Mouse (Mus musculus) midbrain, embryonic 10.5 days (tissue): ENCODE data around the gene Brf1. TPM values are rescaled to one million over a fixed set of nuclear protein-coding genes. Genes with fewer than 3 reads are reported as not detected.

Experiments used
- DNase-seq: peaks from one replicate; pipeline ENCODE4 v3.0.0-alpha.2; 2017; ENCODE audit warnings: low spot score
- H3K27ac ChIP-seq: fragments of 300-500 bp; sonication (generic); replicated peaks from 2 replicates; pipeline ENCODE4 v1.5.1; 2016; ENCODE audit warnings: mild to moderate bottlenecking
- H3K27me3 ChIP-seq: fragments of 300-500 bp; sonication (generic); 2 replicates; pipeline ENCODE4 v1.6.1; 2016; ENCODE audit warnings: low read depth, mild to moderate bottlenecking; ENCODE audit not compliant: poor library complexity, severe bottlenecking
- H3K36me3 ChIP-seq: fragments of 300-500 bp; sonication (generic); 2 replicates; pipeline ENCODE4 v1.6.1; 2016; ENCODE audit warnings: mild to moderate bottlenecking, moderate library complexity
- H3K4me1 ChIP-seq: fragments of 300-500 bp; sonication (generic); 2 replicates; pipeline ENCODE4 v1.6.1; 2016
- H3K4me3 ChIP-seq: fragments of 300-500 bp; sonication (generic); 2 replicates; pipeline ENCODE4 v1.5.1; 2016; ENCODE audit warnings: mild to moderate bottlenecking, moderate library complexity
- H3K9me3 ChIP-seq: fragments of 300-500 bp; sonication (generic); replicated peaks from 2 replicates; pipeline ENCODE4 v1.6.1; 2016; ENCODE audit warnings: mild to moderate bottlenecking
- WGBS: fragments of 180-500 bp; shearing (Covaris S2); methylation state at CpG from one replicate; pipeline ENCODE4 v1.1.7; 2016; 5-methylcytosine and 5-hydroxymethylcytosine counted together
- polyA plus RNA-seq: library from polyadenylated mRNA; unstranded; fragments of >200 nt; fragmentation: Nextera tagmentation; extraction: Ambion mirVana; gene quantifications from 2 replicates; pipeline ENCODE4 v1.2.1, GENCODE M21; 2016

Brf1 gene
- polyA plus RNA-seq, 1 experiment from 2014 or later: 51.6 TPM

GRCm38 (mm10) chr12:113014561-113015556, 14.4 kb upstream of the Brf1 start:
- Histone ChIP-seq H3K9me3 (no peaks in the 10 kb centered on the region), H3K36me3 (peaks cover 15% of the 10 kb centered on the region; the same call in 1 of the 2 replicates), H3K27ac (peak overlapping the region; percentile 95), H3K27me3 (no peaks in the 10 kb centered on the region), H3K4me1 (peaks cover 48% of the 10 kb centered on the region), H3K4me3 (peak overlapping the region; percentile 95)
- DNase-seq: peak; percentile 65
- WGBS: 2% methylated on average over 64 of the region's 64 CpGs

GRCm38 (mm10) chr12:113013604-113014558, 13.4 kb upstream of the Brf1 start, which contains the start of gene Pacs2:
Gene Pacs2 (plus strand): TSS chr12:113014508.
- H3K4me1 ChIP-seq: peaks cover 48% of the 10 kb centered on the region
- peaks cover 9% of the 10 kb centered on the region; the same call in 1 of the 2 replicates for H3K36me3 ChIP-seq
- H3K27ac ChIP-seq: peak within 1 kb of the TSS; percentile 96
- no peaks in the 10 kb centered on the region for H3K27me3 ChIP-seq
- no peaks in the 10 kb centered on the region for H3K9me3 ChIP-seq
- WGBS: 4% methylated on average over 73 of the region's 85 CpGs
- peak; percentile 91 for DNase-seq
- peak within 1 kb of the TSS; percentile 95 for H3K4me3 ChIP-seq

- 77% methylated on average over 3 of the region's 3 CpGs for WGBS
- H3K36me3 ChIP-seq: peaks cover 4% of the 10 kb centered on the region; the same call in 1 of the 2 replicates
- peaks cover 48% of the 10 kb centered on the region for H3K4me1 ChIP-seq
- H3K27me3 ChIP-seq: no peaks in the 10 kb centered on the region
- peak overlapping the region; percentile 95 for H3K4me3 ChIP-seq
- no peaks in the 10 kb centered on the region for H3K9me3 ChIP-seq
- no peak for DNase-seq
- peak overlapping the region; percentile 96 for H3K27ac ChIP-seq
Measured at GRCm38 (mm10) chr12:113013021-113013491, 12.6 kb upstream of the Brf1 start.

- H3K36me3 ChIP-seq: peaks cover under 1% of the 10 kb centered on the region; the same call in 1 of the 2 replicates
- 93% methylated on average over 5 of the region's 5 CpGs for WGBS
- no peak for DNase-seq
- no peak overlapping the region for H3K4me3 ChIP-seq
- H3K27ac ChIP-seq: peak overlapping the region; percentile 96; the same call in 1 of the 2 replicates
- H3K9me3 ChIP-seq: no peaks in the 10 kb centered on the region
- H3K4me1 ChIP-seq: peaks cover 44% of the 10 kb centered on the region
- H3K27me3 ChIP-seq: no peaks in the 10 kb centered on the region
Measured at GRCm38 (mm10) chr12:113012443-113012842, 11.9 kb upstream of the Brf1 start.

GRCm38 (mm10) chr12:113011702-113012360, 11.3 kb upstream of the Brf1 start:
- no peak overlapping the region for H3K27ac ChIP-seq
- no peaks in the 10 kb centered on the region for H3K36me3 ChIP-seq
- H3K9me3 ChIP-seq: no peaks in the 10 kb centered on the region
- H3K4me1 ChIP-seq: peaks cover 38% of the 10 kb centered on the region
- no peaks in the 10 kb centered on the region for H3K27me3 ChIP-seq
- DNase-seq: no peak
- 93% methylated on average over 6 of the region's 6 CpGs for WGBS
- no peak overlapping the region for H3K4me3 ChIP-seq

- Histone ChIP-seq H3K36me3 (no peaks in the 10 kb centered on the region), H3K4me1 (peaks cover 18% of the 10 kb centered on the region), H3K4me3 (no peak overlapping the region), H3K9me3 (no peaks in the 10 kb centered on the region), H3K27ac (no peak overlapping the region), H3K27me3 (no peaks in the 10 kb centered on the region)
- 32% methylated on average over 4 of the region's 4 CpGs for WGBS
- DNase-seq: no peak
Measured at GRCm38 (mm10) chr12:113004993-113005392, 4.5 kb upstream of the Brf1 start.

- no peaks in the 10 kb centered on the region for H3K36me3 ChIP-seq
- H3K4me3 ChIP-seq: no peak overlapping the region
- WGBS: 82% methylated on average over 8 of the region's 8 CpGs
- no peaks in the 10 kb centered on the region for H3K27me3 ChIP-seq
- peaks cover 28% of the 10 kb centered on the region for H3K4me1 ChIP-seq
- no peak overlapping the region for H3K27ac ChIP-seq
- H3K9me3 ChIP-seq: no peaks in the 10 kb centered on the region
- DNase-seq: no peak
Measured at GRCm38 (mm10) chr12:113004011-113004410, 3.5 kb upstream of the Brf1 start.

- Histone ChIP-seq H3K4me1 (peaks cover 39% of the 10 kb centered on the region), H3K27ac (no peak overlapping the region), H3K9me3 (no peaks in the 10 kb centered on the region), H3K27me3 (no peaks in the 10 kb centered on the region), H3K4me3 (no peak overlapping the region), H3K36me3 (no peaks in the 10 kb centered on the region)
- 38% methylated on average over 2 of the region's 2 CpGs for WGBS
- DNase-seq: no peak
Measured at GRCm38 (mm10) chr12:113002667-113003066, 2.2 kb upstream of the Brf1 start.

- Histone ChIP-seq H3K9me3 (no peaks in the 10 kb centered on the region), H3K4me3 (peak overlapping the region; percentile 93), H3K27me3 (no peaks in the 10 kb centered on the region), H3K36me3 (peaks cover 13% of the 10 kb centered on the region), H3K27ac (peak overlapping the region; percentile 96), H3K4me1 (peaks cover 45% of the 10 kb centered on the region)
- WGBS: 4% methylated on average over 5 of the region's 5 CpGs
- DNase-seq: no peak
Measured at GRCm38 (mm10) chr12:113001133-113001474, 600 bp upstream of the Brf1 start.

- Histone ChIP-seq H3K27me3 (no peaks in the 10 kb centered on the region), H3K4me1 (peaks cover 45% of the 10 kb centered on the region), H3K4me3 (peak overlapping the region; percentile 93), H3K27ac (peak overlapping the region; percentile 96), H3K9me3 (no peaks in the 10 kb centered on the region), H3K36me3 (peaks cover 26% of the 10 kb centered on the region)
- WGBS: 2% methylated on average over 56 of the region's 56 CpGs
- no peak for DNase-seq
Measured at GRCm38 (mm10) chr12:112999569-113000293, 773 bp downstream of the Brf1 start.

GRCm38 (mm10) chr12:112994153-112994552, 6.4 kb downstream of the Brf1 start:
- DNase-seq: no peak
- WGBS: 90% methylated on average over 4 of the region's 4 CpGs
- H3K36me3 ChIP-seq: peaks cover 68% of the 10 kb centered on the region
- no peak overlapping the region for H3K27ac ChIP-seq
- no peaks in the 10 kb centered on the region for H3K27me3 ChIP-seq
- no peaks in the 10 kb centered on the region for H3K9me3 ChIP-seq
- H3K4me3 ChIP-seq: no peak overlapping the region
- peaks cover 18% of the 10 kb centered on the region for H3K4me1 ChIP-seq
